ENCODE assay signal across 26 mouse cellular contexts in the genomic region with DNA sequence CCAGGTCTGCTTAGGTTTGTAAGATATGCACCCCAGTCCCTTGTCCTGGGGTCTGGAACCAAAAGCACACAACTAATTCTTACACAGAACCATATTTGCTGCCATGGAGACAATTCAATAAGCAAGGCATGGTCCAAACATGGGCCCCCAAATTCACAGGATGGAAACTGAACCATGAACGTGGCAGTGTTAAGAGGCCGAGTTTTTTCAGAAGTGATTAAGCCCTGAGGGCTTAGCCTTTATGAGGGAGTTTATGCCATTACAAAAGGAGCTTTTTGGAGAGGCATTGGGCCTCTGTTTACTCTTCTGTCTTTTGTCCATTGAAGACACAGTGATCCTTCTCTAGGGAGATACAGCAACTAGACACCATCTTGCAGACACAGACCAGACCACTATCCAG.
DNase-seq lines count a peak whose midpoint lies in the region; ATAC-seq and TF ChIP-seq lines count a peak whose summit lies in the region.
"Had no signal": no experiment of that assay in that cellular context is flagged by ENCODE, and none has a peak within 500 bp of the region (broad histone marks: within the 10 kb centered on the region; RNA-seq: fewer than 3 reads in every experiment).

No protein-coding gene starts in this region.

- DNase-seq in gastrocnemius, adult 2 months: no peak
- DNase-seq in gastrocnemius, adult 18-20 months (ENCODE audit: low spot score): no peak
- no peak for DNase-seq in kidney, adult 2 months
- no peak for DNase-seq in kidney, postnatal 4 days
- DNase-seq in hindbrain, embryonic 14.5 days (ENCODE audit: low spot score): no peak
- DNase-seq: adrenal gland, adult 2 months; adrenal gland, postnatal 14 days; cerebellum, adult 18-20 months; cerebellum, adult 9-10 months; cerebellum, postnatal 14 days; gastrocnemius, postnatal 14 days; heart, postnatal 36 days; kidney, adult 18-20 months had no signal

- no peaks in the 10 kb centered on the region for H3K27me3 ChIP-seq in kidney, adult 2 months (replicated peaks; ENCODE audit: control insufficient read depth, insufficient read depth, low read length)
- H3K27me3 ChIP-seq in hindbrain, embryonic 14.5 days (ENCODE audit: control insufficient read depth, insufficient read depth, low read length): no peaks in the 10 kb centered on the region
- H3K27me3 ChIP-seq: embryonic facial prominence, embryonic 13.5 days; heart, embryonic 13.5 days; hindbrain, embryonic 13.5 days had no signal

- H3K4me2 ChIP-seq in hindbrain, embryonic 14.5 days (replicated peaks): no peak overlapping the region
- H3K4me2 ChIP-seq: embryonic facial prominence, embryonic 13.5 days; heart, embryonic 13.5 days; hindbrain, embryonic 13.5 days had no signal

- no peaks in the 10 kb centered on the region for H3K9me3 ChIP-seq in hindbrain, embryonic 14.5 days (ENCODE audit: control insufficient read depth, low read length)
- H3K9me3 ChIP-seq: embryonic facial prominence, embryonic 10.5 days; embryonic facial prominence, embryonic 13.5 days; heart, embryonic 10.5 days; heart, embryonic 13.5 days; hindbrain, embryonic 10.5 days; hindbrain, embryonic 13.5 days had no signal

- peaks cover 10% of the 10 kb centered on the region; the same call in 1 of the 2 replicates for H3K4me1 ChIP-seq in kidney, adult 2 months (ENCODE audit: control insufficient read depth, insufficient read depth, low read length)
- peaks cover 46% of the 10 kb centered on the region for H3K4me1 ChIP-seq in brown adipose tissue, adult 24 weeks (ENCODE audit: control insufficient read depth, insufficient read depth, insufficient read length, low read length)
- peaks cover 32% of the 10 kb centered on the region for H3K4me1 ChIP-seq in embryonic fibroblast, embryonic 13.5 days (ENCODE audit: control insufficient read depth, insufficient read depth, low read length)
- H3K4me1 ChIP-seq in hindbrain, embryonic 14.5 days (replicated peaks; ENCODE audit: control insufficient read depth, insufficient read depth, low read length): no peaks in the 10 kb centered on the region; the same call in 1 of the 2 replicates

- H3K4me3 ChIP-seq in gastrocnemius, adult 2 months: no peak overlapping the region
- H3K4me3 ChIP-seq in kidney, adult 2 months (ENCODE audit: insufficient read depth, low read depth, low read length): no peak overlapping the region
- no peak overlapping the region for H3K4me3 ChIP-seq in brown adipose tissue, adult 24 weeks (ENCODE audit: insufficient read depth, low read depth, low read length)
- H3K4me3 ChIP-seq in embryonic fibroblast, embryonic 13.5 days (ENCODE audit: insufficient read depth, low read length): no peak overlapping the region
- H3K4me3 ChIP-seq in hindbrain, embryonic 14.5 days (replicated peaks; ENCODE audit: low read length): no peak overlapping the region
- H3K4me3 ChIP-seq: embryonic facial prominence, embryonic 10.5 days; embryonic facial prominence, embryonic 13.5 days; heart, embryonic 10.5 days; heart, embryonic 13.5 days; hindbrain, embryonic 10.5 days; hindbrain, embryonic 13.5 days had no signal

- ATAC-seq in hindbrain, embryonic 14.5 days (ENCODE audit: low FRiP score): no peak
- ATAC-seq: CD4-positive, CD25-positive, alpha-beta regulatory T cell, adult 4 months; forebrain, embryonic 14.5 days; hindbrain, postnatal 0 days; inflammation-experienced regulatory T-cells, adult 6 months; intestine, embryonic 16.5 days had no signal

- intact Hi-C loops in gastrocnemius, adult 2 months (cut with DNase I): no loop called here

- no peak overlapping the region for H3K9ac ChIP-seq in hindbrain, embryonic 14.5 days
- H3K9ac ChIP-seq: embryonic facial prominence, embryonic 13.5 days; heart, embryonic 13.5 days; hindbrain, embryonic 13.5 days had no signal

- H3K36me3 ChIP-seq in kidney, adult 2 months (ENCODE audit: control insufficient read depth, insufficient read depth, low read length): no peaks in the 10 kb centered on the region
- no peaks in the 10 kb centered on the region for H3K36me3 ChIP-seq in hindbrain, embryonic 14.5 days (replicated peaks; ENCODE audit: control insufficient read depth, insufficient read depth)
- H3K36me3 ChIP-seq: embryonic facial prominence, embryonic 10.5 days; embryonic facial prominence, embryonic 13.5 days; heart, embryonic 10.5 days; heart, embryonic 13.5 days; hindbrain, embryonic 10.5 days; hindbrain, embryonic 13.5 days had no signal

- no peak for TF ChIP-seq CTCF in gastrocnemius, adult 2 months (IDR thresholded peaks at IDR 0.05)
- no peak for TF ChIP-seq CTCF in kidney, adult 2 months (conservative IDR thresholded peaks at IDR 0.05; ENCODE audit: insufficient read depth, insufficient read length, low read depth, low read length)
- TF ChIP-seq CTCF in embryonic fibroblast, embryonic 13.5 days (IDR thresholded peaks at IDR 0.05; ENCODE audit: borderline replicate concordance, insufficient read depth, low read length): no peak

- TF ChIP-seq POLR2A in kidney, adult 2 months (IDR thresholded peaks at IDR 0.05; ENCODE audit: low read depth, low read length): no peak
- TF ChIP-seq POLR2A in embryonic fibroblast, embryonic 13.5 days (IDR thresholded peaks at IDR 0.05; ENCODE audit: low read depth, low read length): no peak

- 66% methylated on average over 2 of the region's 2 CpGs for WGBS in kidney, adult 2 months
- 33% methylated on average over 2 of the region's 2 CpGs for WGBS in hindbrain, embryonic 14.5 days

- peak overlapping the region; percentile 69 for H3K27ac ChIP-seq in gastrocnemius, adult 2 months
- H3K27ac ChIP-seq in kidney, adult 2 months (ENCODE audit: insufficient read depth, low read depth, low read length): peak overlapping the region; percentile 87
- peak overlapping the region; percentile 55; the same call in 1 of the 2 replicates for H3K27ac ChIP-seq in brown adipose tissue, adult 24 weeks (replicated peaks; ENCODE audit: low read depth, low read length)
- H3K27ac ChIP-seq in embryonic fibroblast, embryonic 13.5 days (ENCODE audit: insufficient read depth, low read length): peak overlapping the region; percentile 20; the same call in 1 of the 2 replicates
- H3K27ac ChIP-seq in hindbrain, embryonic 14.5 days: no peak overlapping the region
- H3K27ac ChIP-seq: embryonic facial prominence, embryonic 10.5 days; embryonic facial prominence, embryonic 13.5 days; heart, embryonic 10.5 days; heart, embryonic 13.5 days; hindbrain, embryonic 10.5 days; hindbrain, embryonic 13.5 days; hindbrain, postnatal 0 days had no signal
